Mouse (Mus musculus): Measurements from ENCODE around the gene Cyp3a41b.
"Not testable (repeated sequence)": the region's sequence is repeated elsewhere in the genome, so short reads cannot be mapped to it uniquely, and the experiment has no call there.

The Cyp3a41b gene

DNA sequence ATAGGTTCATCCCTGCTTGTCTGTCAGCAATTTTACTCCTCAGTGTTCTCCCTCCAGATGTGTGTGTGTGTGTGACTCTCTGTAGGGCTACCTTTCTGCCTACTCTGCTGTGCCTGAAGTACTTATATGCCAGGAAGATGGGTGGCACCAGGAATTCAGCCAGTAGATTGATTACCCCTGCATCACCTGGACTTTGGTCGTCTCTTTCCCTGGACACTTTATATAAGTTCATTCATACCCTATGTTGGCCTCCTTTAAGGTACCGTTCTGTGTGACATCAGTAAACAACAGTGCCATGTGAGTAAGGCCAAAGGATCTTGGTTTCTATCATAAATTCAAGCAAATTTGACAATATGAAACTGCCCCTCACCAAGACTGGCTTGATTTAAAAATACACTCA, at the start of gene Cyp3a41b:
Cyp3a41b (minus strand) TSS at position 101 of the 400 bp plus-strand sequence.
- DNase-seq (ENCODE audit: low read depth, low spot score), result not testable (repeated sequence)

DNA sequence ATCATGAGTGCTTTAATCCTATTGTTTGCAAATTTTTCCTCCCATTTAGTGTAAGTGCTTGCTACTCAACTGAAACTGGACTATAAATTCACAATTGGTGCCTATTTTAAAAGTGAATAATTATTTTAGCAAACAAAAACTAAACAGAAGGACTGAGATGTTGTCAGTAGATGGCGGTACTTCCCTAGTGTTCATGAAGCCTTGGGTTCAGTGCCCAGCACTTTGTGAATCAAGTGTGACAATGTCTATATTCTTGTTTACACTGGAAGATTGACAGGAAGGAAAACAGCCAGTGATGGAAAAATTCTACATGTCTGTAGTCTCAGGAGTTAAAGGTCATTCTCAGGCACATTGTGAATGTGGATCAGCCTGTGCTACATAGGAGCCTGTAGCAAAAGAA, 47.8 kb upstream of the Cyp3a41b start:
- DNase-seq (ENCODE audit: low read depth, low spot score), result not testable (repeated sequence)

DNA sequence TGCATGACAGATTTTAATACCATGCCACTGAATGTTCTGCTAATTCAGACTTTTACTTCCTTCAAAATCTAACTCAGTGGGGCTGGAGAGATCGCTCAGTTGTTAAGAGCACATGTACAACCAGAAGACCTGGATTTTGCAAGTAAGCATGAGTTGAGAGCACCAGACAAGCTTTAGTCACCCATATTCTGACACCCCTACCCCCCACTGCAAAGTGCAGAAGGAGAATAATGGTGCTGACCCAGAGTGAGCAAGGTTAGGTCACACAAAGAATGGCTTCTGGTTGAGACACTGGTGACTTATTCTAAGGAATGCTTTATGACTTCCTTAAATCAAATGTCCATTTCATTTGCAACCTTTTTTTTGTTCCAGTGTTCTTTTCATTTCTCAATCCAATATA, 20.4 kb upstream of the Cyp3a41b start:
- not testable (repeated sequence) for DNase-seq (ENCODE audit: low read depth, low spot score)

DNA sequence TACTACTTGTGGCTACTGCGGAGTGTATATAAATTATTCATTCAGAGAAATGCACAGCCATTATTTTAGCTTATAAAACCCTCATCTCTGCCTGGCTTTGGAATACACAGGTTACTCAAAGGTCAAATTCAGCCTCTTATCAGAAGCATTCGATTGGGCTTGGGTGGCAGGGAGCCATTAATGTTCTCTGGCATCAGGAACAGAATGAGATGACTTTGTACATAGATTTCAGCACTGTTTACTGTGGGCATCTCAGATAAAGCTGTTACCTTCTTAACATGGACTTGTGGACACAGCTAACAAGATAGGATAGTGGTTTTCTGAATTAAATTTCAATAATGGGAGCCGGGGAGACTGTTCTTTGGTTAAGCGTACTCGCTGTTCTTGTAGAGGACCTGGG, 13.3 kb upstream of the Cyp3a41b start:
- not testable (repeated sequence) for DNase-seq (ENCODE audit: low read depth, low spot score)

DNA sequence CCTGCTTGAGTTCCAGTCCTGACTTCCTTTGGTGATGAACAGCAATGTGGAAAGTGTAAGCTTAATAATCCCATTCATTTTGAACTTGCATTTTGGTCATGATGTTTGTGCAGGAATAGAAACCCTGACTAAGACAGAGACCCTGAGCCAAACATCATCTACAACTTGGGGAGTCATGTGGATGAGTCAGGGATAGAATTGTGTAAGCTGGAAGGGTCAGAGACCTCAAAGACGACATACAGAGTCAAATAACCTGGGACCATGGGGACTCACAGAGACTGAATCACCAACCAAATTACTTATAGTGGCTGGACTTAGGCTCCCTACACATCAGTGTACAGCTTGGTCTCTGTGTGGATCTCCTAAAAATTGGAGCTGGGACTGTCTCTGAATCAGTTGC, 7.2 kb downstream of the Cyp3a41b start:
- DNase-seq (ENCODE audit: low read depth, low spot score), result not testable (repeated sequence)

DNA sequence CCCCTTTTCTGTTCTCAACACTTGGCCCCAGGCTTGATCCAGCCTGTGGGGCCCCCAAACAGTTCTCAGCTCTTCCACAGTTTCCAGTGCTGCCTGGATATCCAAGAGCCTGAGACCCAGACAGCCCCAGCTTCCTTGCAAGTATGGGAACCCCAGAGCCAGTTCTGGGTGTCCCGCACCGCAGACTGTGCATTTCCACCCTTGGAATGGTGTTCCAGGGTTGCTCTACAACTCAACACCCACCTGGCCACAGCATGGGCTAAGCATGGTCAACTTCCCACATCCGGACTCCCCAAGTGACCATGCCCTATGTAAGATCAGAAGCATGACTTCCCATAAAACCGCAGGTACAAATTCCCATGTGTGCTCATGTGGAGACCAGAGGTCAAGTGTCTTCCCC, 8.9 kb downstream of the Cyp3a41b start:
- not testable (repeated sequence) for DNase-seq (ENCODE audit: low read depth, low spot score)

DNA sequence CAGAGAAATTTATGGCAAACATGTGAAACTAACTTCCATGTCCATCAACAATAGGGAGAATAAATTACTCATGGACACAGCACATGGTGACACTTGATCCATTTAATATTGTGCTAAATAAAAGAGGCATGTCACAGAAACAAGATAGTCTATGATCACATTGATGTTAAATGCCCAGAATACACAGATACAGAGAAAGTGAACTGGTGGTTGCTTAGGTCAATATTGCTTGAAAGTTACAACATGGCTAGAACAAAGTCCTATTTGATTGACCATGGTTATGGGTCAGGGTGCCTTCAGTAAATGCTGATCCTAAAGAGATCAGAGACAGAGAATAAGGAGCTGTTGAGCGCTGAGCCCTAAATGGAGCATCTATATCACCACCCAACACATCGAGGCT, 12.6 kb downstream of the Cyp3a41b start:
- not testable (repeated sequence) for DNase-seq (ENCODE audit: low read depth, low spot score)

Measured in R1 (cell line).